Mouse (Mus musculus): ENCODE measurements around the gene Tbc1d1.

The Tbc1d1 gene

GRCm38 (mm10) chr5:64160705-64161391 lies 4.7 kb downstream of the Tbc1d1 start:
- DNase-seq (ENCODE audit: low read depth, low spot score) = peak; percentile 30

DNA sequence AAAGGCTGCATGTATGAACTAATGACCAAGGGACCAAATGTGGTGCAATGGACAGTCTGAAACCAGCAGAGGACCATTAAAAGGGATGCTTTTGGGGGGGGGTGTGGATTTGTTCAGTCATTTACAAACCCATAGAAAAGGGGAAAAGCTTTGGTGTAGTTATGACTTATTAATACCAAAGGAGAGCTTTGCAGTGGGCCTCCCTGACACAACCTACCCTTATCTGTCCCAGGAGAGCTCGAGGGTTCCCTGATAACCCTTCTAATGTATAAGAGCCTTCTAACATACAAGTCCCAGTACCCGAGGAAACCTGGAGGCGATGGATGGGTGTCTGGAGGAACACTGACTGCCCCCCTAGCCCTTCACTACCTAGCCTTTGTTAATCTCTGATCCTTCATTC lies 5.8 kb downstream of the Tbc1d1 start:
- no peak for DNase-seq (ENCODE audit: low read depth, low spot score)

GRCm38 (mm10) chr5:64162582-64162981 lies 6.5 kb downstream of the Tbc1d1 start:
- DNase-seq (ENCODE audit: low read depth, low spot score) = no peak

DNA sequence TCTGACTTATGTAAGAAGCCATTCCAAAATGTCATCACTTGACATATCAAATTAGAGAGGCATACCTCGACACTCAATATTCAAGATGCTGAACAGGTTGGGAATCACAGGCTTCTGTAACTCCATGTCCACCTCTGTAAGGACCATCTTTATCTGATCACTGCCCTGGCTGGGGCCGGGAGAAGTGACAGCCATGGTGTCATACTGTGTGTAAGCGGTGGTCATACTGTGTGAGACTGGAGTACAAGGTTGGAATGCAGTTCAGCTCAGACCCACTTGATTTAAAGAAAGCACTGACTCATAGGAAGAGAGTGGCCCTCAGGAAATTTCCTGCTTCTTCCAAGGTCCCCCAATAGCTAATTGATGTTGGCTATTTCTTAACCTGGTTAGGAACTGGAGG lies 8.3 kb downstream of the Tbc1d1 start:
- DNase-seq (ENCODE audit: low read depth, low spot score) = no peak

DNA sequence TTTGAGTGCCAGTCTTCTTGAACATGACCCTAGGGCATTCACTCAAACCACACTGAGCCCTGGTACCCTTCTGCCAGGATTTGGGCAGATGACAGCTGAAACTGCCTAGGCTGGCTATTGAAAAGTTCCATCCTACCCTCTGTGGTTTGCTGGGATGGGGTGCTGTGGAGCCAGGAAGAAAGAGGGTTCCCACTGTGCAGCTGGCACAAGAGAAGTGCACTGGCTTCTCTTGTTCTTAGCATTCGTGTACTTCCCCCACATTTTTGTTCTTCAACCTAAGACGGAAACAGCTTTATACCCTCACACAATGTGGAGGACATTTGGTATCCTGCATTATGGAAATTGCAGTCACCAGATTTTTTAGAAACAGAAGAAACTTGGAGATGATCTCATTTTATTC lies 9.7 kb downstream of the Tbc1d1 start:
- DNase-seq (ENCODE audit: low read depth, low spot score) = no peak

GRCm38 (mm10) chr5:64168990-64169540 lies 13.0 kb downstream of the Tbc1d1 start:
- no peak for DNase-seq (ENCODE audit: low read depth, low spot score)

- peak; percentile 14 for DNase-seq (ENCODE audit: low read depth, low spot score)
Observed at GRCm38 (mm10) chr5:64172884-64173283, 16.8 kb downstream of the Tbc1d1 start.

DNA sequence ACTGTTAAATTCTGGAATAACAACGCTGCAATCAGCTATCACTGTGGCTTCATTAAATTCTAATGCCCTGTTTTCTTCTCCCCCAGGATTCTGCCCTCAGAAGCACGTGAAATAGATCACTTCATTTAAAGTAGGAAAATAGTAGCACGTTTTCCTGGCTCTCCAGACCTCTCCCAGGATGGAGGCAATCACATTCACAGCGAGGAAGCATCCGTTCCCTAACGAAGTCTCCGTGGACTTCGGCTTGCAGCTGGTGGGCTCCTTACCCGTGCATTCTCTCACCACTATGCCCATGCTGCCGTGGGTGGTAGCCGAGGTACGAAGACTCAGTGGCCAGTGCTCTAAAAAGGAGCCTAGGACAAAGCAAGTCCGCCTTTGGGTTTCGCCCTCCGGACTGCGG lies 17.2 kb downstream of the Tbc1d1 start:
- no peak for DNase-seq (ENCODE audit: low read depth, low spot score)

GRCm38 (mm10) chr5:64174429-64174935 lies 18.4 kb downstream of the Tbc1d1 start:
- no peak for DNase-seq (ENCODE audit: low read depth, low spot score)

- DNase-seq (ENCODE audit: low read depth, low spot score) = no peak
Observed at GRCm38 (mm10) chr5:64180548-64180947, 24.4 kb downstream of the Tbc1d1 start.

DNA sequence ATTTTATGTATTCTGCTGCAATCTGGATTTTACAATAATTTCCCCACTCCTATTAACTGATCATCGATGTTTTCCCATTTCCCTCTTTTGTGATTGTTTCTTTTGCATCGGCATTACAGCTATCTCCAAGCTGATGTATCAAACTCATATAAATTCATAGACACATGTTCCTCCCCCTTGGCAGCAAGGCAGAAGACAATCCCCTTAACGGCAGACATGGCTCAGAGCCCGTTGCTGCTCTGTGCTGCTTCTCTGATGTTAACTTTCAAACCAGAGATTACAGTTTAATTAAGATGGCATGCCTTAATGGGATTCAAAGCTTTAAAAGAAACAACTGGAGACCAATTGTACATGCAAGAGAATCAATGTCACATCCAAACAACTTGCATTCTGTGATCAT lies 27.6 kb downstream of the Tbc1d1 start:
- DNase-seq (ENCODE audit: low read depth, low spot score) = no peak

DNA sequence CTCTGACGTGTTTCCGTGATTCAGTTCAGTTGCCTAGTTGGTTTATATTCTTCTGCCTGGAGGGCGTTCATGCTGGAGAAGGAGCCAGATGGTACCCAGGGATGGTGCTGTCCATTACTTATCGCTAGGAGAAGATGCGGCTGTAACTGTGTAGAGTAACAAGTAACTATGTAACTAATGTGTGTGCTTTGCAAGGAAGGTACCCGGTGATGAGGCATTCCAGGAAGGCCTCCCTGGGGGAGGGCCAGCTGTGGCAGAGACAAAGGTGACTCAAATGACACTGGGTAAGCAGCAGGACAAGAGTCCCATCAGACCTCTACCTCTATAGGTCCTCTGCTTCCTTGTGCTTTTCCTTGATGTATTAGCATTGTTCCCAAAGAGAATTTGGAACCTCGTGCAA lies 29.2 kb downstream of the Tbc1d1 start:
- DNase-seq (ENCODE audit: low read depth, low spot score) = peak; percentile 39

DNA sequence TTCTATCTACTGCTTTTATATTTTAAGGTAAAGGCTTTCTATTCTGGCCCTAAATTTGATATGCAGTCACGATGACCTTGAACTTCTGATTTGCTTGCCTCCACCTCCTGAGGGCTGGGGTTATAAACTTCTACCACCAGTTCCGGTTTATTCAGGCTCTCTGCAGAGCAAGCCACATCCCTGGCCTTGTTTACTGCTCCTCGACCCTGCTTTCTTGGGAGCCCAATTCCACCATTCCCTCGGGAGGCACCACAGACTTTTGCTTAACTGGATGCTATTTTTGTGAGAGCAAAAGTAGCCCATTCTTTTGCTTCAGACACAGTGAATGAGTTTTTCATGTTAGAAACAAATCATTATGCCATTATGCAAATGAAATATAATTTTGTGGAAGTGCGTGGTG lies 30.5 kb downstream of the Tbc1d1 start:
- DNase-seq (ENCODE audit: low read depth, low spot score) = peak; percentile 7

DNA sequence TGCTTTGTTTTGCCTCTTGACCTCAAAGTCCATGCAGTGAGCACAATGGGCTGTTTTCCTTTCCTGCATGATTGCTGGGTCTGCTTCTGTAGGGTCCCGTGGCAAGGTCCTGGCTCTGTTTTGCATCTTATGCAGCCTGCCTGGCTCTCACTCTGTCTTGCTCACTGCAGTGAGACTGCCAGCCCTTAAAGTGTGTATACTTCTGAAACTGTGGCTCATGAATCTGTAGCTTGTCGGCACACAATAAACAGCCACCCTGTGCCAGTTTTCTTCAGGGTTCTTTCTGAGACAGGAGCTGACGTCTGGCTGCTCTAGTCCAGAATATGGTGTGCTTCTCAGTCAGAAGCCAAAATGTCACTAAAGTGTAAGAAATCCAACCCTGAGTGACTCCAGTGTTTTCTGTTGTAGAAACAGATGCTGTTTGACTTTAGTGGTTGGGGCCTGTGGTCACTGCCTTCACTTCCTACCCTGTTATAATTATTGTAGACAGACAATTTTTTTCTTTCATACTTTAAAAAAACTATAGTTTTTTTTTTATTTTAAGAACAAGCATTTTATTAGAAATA lies 32.1 kb downstream of the Tbc1d1 start:
- no peak for DNase-seq (ENCODE audit: low read depth, low spot score)

DNA sequence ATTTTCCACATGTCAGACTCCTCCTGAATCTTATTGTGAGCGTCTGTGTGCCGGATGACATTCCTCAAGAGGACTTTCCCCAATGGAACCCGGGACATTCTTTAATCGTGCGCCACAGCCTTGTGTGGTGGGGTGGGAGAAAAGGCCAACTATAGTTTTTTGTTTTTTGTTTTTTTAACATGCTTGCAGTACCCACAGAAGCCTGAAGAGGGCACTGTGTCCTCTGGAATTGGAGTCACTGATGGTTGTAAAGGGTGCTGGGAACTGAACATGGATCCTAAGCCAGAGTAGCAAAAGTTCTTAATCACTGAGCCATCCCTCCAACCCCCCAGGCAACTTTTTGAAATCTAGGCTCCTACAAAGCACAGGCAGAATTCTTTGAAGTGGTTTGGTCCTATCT lies 34.8 kb downstream of the Tbc1d1 start:
- peak; percentile 25 for DNase-seq (ENCODE audit: low read depth, low spot score)

DNA sequence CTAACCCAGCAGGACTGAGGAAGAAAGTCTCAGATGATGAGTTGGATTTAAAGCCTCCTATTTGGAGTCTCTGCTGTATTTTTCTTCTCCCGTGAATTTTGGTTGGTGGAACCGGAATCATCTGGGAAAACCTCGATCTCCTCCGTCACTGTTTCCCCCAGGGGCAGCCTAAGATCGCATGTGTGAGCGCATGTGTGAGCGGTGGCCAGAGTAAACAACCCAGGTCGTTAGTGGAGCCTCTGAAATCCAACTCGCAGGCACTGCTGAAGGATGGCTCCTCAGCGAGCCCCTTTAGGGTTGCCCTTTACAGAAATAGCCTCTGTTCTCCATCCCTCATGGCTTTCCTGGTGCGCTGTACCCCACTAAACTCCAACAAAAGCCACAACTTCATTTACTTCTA lies 37.2 kb downstream of the Tbc1d1 start:
- no peak for DNase-seq (ENCODE audit: low read depth, low spot score)

GRCm38 (mm10) chr5:64196250-64196865 lies 40.3 kb downstream of the Tbc1d1 start:
- no peak for DNase-seq (ENCODE audit: low read depth, low spot score)

- DNase-seq (ENCODE audit: low read depth, low spot score) = no peak
Observed at GRCm38 (mm10) chr5:64196866-64197321, 40.8 kb downstream of the Tbc1d1 start.

DNA sequence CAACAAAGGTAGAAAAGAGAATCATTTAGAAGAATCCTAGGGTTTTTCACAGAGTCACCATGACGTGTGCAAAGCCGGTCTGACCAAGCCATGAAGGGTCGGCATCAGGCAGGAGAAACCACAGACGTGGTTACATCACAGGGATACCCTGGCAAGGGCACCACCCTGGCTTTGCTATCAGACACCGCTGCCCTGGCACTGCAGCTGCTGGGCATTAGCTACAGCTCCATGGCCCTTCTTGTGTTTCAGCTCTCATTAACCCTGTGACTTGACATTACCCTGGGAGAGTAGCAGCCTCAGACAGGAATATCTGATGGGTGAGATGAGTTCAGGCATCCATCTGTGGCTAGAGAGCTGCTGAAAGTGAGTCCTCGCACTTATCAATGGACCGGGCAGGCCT lies 42.5 kb downstream of the Tbc1d1 start:
- no peak for DNase-seq (ENCODE audit: low read depth, low spot score)

DNA sequence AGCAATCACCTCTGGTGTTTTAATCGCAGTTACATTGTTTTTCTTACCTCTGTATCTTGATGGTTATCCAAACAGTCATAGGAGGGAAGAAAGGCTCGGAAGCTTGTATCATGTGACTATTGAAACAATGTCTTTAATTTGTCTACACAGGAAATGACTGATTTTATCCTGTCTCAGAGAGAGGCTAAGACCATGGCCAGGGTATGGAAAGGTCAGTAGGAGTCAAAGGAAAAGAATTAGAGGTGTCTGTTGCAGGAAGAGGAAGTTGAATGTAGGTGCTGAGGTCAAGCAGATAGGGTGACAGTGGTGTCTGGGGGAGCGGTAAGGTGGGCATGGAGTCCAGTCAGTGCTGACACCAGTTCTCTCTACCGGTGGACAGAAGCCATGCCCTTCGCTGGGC lies 45.0 kb downstream of the Tbc1d1 start:
- no peak for DNase-seq (ENCODE audit: low read depth, low spot score)

DNA sequence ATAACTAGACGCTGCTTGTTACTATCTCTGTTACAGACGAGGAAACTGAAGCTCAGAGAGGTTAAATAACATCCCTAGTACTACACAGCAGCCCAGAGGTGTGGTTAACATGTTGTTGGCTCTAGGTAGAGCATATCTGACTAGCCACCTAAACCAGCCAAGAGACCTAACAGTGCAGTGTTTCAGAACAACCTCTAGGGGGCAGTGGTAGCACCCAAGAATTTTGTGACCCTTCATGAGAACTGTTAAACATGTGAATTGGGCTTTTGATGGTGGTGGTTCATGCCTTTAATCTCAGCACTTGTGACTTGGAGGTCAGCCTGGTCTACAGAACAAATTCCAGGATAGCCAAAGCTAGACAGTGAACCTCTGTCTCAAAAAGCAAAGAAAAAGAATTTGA lies 46.2 kb downstream of the Tbc1d1 start:
- DNase-seq (ENCODE audit: low read depth, low spot score) = peak; percentile 79

- DNase-seq (ENCODE audit: low read depth, low spot score) = no peak
Observed at GRCm38 (mm10) chr5:64205610-64206009, 49.5 kb downstream of the Tbc1d1 start.

- DNase-seq (ENCODE audit: low read depth, low spot score) = peak; percentile 42
Observed at GRCm38 (mm10) chr5:64206431-64206830, 50.3 kb downstream of the Tbc1d1 start.
